Mouse (Mus musculus) frontal cortex, adult 2 months (tissue): Measurements from ENCODE around the gene Tmem139. TPM values are rescaled to one million over a fixed set of nuclear protein-coding genes. Genes with fewer than 3 reads are reported as not detected.

ENCODE experiments used
- DNase-seq, 2 experiments: peaks; one replicate each; pipeline ENCODE4 v3.0.0; 2022; ENCODE audit warnings: low spot score in 1 of 2; ENCODE audit errors: extremely low spot score in 1 of 2
- polyA plus RNA-seq: library from polyadenylated mRNA; depleted of rRNA; stranded (reverse); fragments of >200 nt; gene quantifications from 2 replicates; pipeline ENCODE4 v1.2.3, GENCODE M21; 2012; rRNA removed

The Tmem139 gene
- polyA plus RNA-seq, 1 experiment, result not detected

DNA sequence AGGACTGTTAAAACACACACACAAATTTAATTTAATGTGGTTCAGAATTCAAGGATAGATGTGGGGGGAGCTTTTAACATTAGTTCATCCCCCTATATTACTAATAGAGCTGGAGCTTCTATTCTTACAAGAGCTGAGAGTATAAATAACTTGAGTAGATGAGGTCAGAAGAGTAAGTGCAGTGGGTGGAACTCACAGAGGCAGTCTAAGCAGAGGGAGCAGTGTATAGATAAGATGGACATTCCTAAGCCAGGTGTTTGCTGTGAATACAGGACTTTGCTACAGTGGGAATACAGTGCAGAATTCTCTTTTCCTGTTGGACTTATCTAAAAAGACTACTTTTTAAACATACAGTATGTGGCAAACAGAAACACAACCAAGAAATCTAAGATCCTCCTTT is 9.0 kb downstream of the Tmem139 start:
- DNase-seq, result no peak

DNA sequence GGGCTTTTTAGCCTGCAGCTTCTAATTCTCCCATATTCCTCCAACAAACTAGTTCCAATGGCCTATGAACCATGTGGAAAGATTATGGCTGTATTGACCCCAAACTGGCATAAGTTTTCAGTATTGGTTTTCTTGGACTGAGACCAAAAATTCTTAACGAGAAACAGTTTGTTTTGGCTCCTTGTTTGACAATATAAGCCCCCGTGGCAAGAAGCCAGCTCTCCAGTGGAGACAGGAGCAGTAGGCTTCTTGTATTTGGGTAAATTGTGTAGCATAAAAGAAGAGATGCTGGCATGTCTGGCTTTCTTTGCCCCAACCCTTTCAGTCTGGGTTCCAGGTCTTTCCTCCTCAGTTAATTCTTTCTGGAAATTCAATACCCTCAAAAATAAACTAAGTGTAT is 14.4 kb downstream of the Tmem139 start:
- no peak for DNase-seq

- DNase-seq, result no peak
Measured at GRCm38 (mm10) chr6:42282865-42283528, 21.2 kb downstream of the Tmem139 start.

GRCm38 (mm10) chr6:42286448-42286847 is 24.7 kb downstream of the Tmem139 start, which contains the start of gene Clcn1:
TSS of gene Clcn1 (plus strand) at chr6:42286685.
- DNase-seq, result no peak

DNA sequence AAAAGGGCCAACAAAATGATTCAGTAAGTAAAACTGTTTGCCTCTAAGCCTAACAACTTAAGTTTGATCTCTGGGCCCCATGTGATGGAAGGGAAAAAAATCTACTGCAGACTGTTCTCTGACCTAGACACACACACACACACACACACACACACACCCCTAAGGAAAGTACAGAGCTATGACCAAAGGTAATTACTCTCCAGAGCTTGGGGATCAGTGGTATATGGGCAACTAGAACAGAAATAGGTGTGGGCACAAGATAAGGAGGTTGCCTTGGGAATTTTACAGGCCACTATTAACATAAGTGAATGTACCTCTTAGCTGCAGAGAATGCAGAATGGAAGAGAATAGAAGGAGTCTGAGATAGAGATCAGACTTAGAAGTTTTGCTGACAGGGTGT is 25.8 kb downstream of the Tmem139 start:
- DNase-seq, result no peak

GRCm38 (mm10) chr6:42293327-42293726 is 31.6 kb downstream of the Tmem139 start:
- DNase-seq, result no peak

GRCm38 (mm10) chr6:42295549-42296094 is 33.9 kb downstream of the Tmem139 start:
- no peak for DNase-seq

GRCm38 (mm10) chr6:42299362-42299761 is 37.6 kb downstream of the Tmem139 start:
- no peak for DNase-seq

GRCm38 (mm10) chr6:42309816-42310378 is 48.1 kb downstream of the Tmem139 start:
- no peak for DNase-seq

GRCm38 (mm10) chr6:42310427-42311053 is 48.8 kb downstream of the Tmem139 start:
- DNase-seq, result no peak

Other genes starting within 250 kb of the Tmem139 start
- gene Sva, start 223.6 kb upstream of the Tmem139 start, polyA plus RNA-seq, result not detected in 2 replicates
- gene Tas2r139, start 121.0 kb upstream of the Tmem139 start, polyA plus RNA-seq, result not detected in 2 replicates
- not detected in 2 replicates for gene Tas2r144, start 46.6 kb upstream of the Tmem139 start, polyA plus RNA-seq
- 25.6 and 25.7 TPM in 2 replicates for gene Gstk1, start 16.0 kb upstream of the Tmem139 start, polyA plus RNA-seq
- gene Casp2, start 3.0 kb downstream of the Tmem139 start, polyA plus RNA-seq, result 29.1 and 30.8 TPM in 2 replicates
- 9.0 and 9.1 TPM in 2 replicates for gene Clcn1, start 24.7 kb downstream of the Tmem139 start, polyA plus RNA-seq
- 85.7 and 92.4 TPM in 2 replicates for gene Fam131b, start 62.7 kb downstream of the Tmem139 start, polyA plus RNA-seq
- gene Zyx, start 87.7 kb downstream of the Tmem139 start, polyA plus RNA-seq, result 59.7 and 69.8 TPM in 2 replicates
- 0.23 and 0.52 TPM in 2 replicates for gene Epha1, start 111.3 kb downstream of the Tmem139 start, polyA plus RNA-seq
- gene Tas2r143, start 138.3 kb downstream of the Tmem139 start, polyA plus RNA-seq, result 0.17 and 0.18 TPM in 2 replicates
- 0.08 and 0.14 TPM in 2 replicates for gene Tas2r135, start 143.5 kb downstream of the Tmem139 start, polyA plus RNA-seq
- gene Tas2r126, start 172.6 kb downstream of the Tmem139 start, polyA plus RNA-seq, result not detected in 2 replicates
- gene Olfr458, start 203.2 kb downstream of the Tmem139 start, polyA plus RNA-seq, result not detected in 2 replicates
- not detected in 2 replicates for gene Olfr457, start 214.4 kb downstream of the Tmem139 start, polyA plus RNA-seq
- gene Olfr456, start 225.2 kb downstream of the Tmem139 start, polyA plus RNA-seq, result not detected in 2 replicates